Mouse (Mus musculus) inflammation-experienced regulatory T-cells (primary cell): ENCODE results near the gene BC030500. TPM values are rescaled to one million over a fixed set of nuclear protein-coding genes. Genes with fewer than 3 reads are reported as not detected.

ENCODE experiments used
- polyA plus RNA-seq, 2 experiments: library from polyadenylated mRNA; unstranded; fragments of 100-300 nt; shearing (Covaris generic); gene quantifications; one replicate each; pipeline ENCODE4 v1.2.1; 2017

The BC030500 gene
- not detected for polyA plus RNA-seq

GRCm38 (mm10) chr8:58911677-58912076 lies at the start of gene BC030500:
TSS of gene BC030500 (plus strand) at chr8:58911755.

GRCm38 (mm10) chr8:58912196-58912839 lies 763 bp downstream of the BC030500 start, which contains the start of gene Galntl6:
TSS of gene Galntl6 (minus strand) at chr8:58912640.

Other genes starting within 250 kb of the BC030500 start
- under 1 TPM; 0.12 to 0.27 TPM for gene Galntl6, start 885 bp downstream of the BC030500 start, polyA plus RNA-seq